Mouse (Mus musculus): ENCODE data around the gene Klc3. TPM values are rescaled to one million over a fixed set of nuclear protein-coding genes. Genes with fewer than 3 reads are reported as not detected.

The Klc3 gene
- polyA plus RNA-seq, 1 experiment from 2014 or later, result 7.5 TPM

GRCm38 (mm10) chr7:19394484-19394883, 9.4 kb downstream of the Klc3 start:
- H3K27ac ChIP-seq (ENCODE audit: low read depth), result no peak overlapping the region

DNA sequence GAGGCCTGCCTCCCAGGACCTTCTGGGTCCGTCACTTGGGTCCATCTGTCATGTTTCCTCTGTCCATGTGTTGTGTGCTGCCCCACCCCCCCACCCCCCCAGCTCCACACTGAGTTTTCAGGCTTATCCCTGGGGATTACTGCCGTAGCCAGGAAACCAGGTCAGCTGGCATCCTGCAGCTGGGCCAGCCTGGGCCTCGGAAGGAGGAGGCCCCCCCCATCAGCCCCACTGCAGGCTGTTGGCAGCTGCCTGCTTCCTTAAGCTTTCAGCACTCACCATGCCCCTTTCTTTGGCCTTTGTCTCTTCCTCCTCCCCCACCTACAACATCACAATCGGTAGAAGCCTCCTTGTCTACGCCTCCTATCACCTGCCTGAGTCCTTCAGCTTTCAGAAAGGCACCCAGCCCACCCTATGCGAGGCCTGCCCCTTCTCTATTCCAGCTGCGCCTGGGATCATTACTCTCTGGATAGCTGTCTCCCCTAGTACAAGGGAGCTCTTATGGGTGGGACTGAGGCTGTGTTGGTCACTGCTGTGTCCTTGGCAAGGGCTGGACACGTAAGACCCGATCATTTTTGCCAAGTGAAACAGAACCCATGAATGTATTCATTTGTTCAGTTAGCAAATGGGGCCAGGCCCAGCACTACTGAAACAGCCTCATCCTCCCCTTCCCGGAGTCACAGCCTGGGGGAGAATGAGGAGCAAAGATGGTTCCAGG, 15.0 kb downstream of the Klc3 start:
- Histone ChIP-seq H3K36me3 (ENCODE audit: insufficient read depth) (peaks cover 95% of the 10 kb centered on the region), H3K9me3 (ENCODE audit: low read depth, low read length) (no peaks in the 10 kb centered on the region), H3K4me2 (no peak overlapping the region), H3K4me1 (ENCODE audit: insufficient read depth) (no peaks in the 10 kb centered on the region), H3K9ac (no peak overlapping the region), H3K4me3 (ENCODE audit: low read depth, low read length) (no peak overlapping the region), H3K27me3 (ENCODE audit: insufficient read depth, low read length) (no peaks in the 10 kb centered on the region), H3K27ac (ENCODE audit: low read depth) (no peak overlapping the region)
- TF ChIP-seq CTCF (IDR thresholded peaks at IDR 0.05; ENCODE audit: low read depth), result no peak
- ATAC-seq (ENCODE audit: insufficient read depth) (no peak), DNase-seq (no peak)
- 75% methylated on average over 10 of the region's 10 CpGs for whole genome bisulfite sequencing

More at GRCm38 (mm10) chr7:19394484-19394883, 9.4 kb downstream of the Klc3 start:
- Histone ChIP-seq H3K9ac (no peak overlapping the region), H3K4me2 (no peak overlapping the region), H3K9me3 (ENCODE audit: low read depth, low read length) (no peaks in the 10 kb centered on the region), H3K4me1 (ENCODE audit: insufficient read depth) (no peaks in the 10 kb centered on the region), H3K36me3 (ENCODE audit: insufficient read depth) (peaks cover 65% of the 10 kb centered on the region), H3K27me3 (ENCODE audit: insufficient read depth, low read length) (peaks cover 4% of the 10 kb centered on the region; the same call in 1 of the 2 replicates), H3K4me3 (ENCODE audit: low read depth, low read length) (no peak overlapping the region)
- no peak for TF ChIP-seq CTCF (IDR thresholded peaks at IDR 0.05; ENCODE audit: low read depth)
- no peak for ATAC-seq (ENCODE audit: insufficient read depth)
- WGBS, result 71% methylated on average over 8 of the region's 8 CpGs
- no peak for DNase-seq

- Histone ChIP-seq H3K36me3 (ENCODE audit: insufficient read depth) (peaks cover 46% of the 10 kb centered on the region), H3K4me1 (ENCODE audit: insufficient read depth) (no peaks in the 10 kb centered on the region; the same call in 1 of the 2 replicates), H3K9ac (no peak overlapping the region), H3K4me3 (ENCODE audit: low read depth, low read length) (no peak overlapping the region), H3K4me2 (peak overlapping the region; percentile 89; the same call in 1 of the 2 replicates), H3K27me3 (ENCODE audit: insufficient read depth, low read length) (no peaks in the 10 kb centered on the region), H3K27ac (ENCODE audit: low read depth) (no peak overlapping the region), H3K9me3 (ENCODE audit: low read depth, low read length) (no peaks in the 10 kb centered on the region)
- ATAC-seq (ENCODE audit: insufficient read depth) (no peak), DNase-seq (no peak)
- no peak for TF ChIP-seq CTCF (IDR thresholded peaks at IDR 0.05; ENCODE audit: low read depth)
- WGBS, result 84% methylated on average over 9 of the region's 9 CpGs
Observed at GRCm38 (mm10) chr7:19383708-19384107, 20.2 kb downstream of the Klc3 start.

- DNase-seq (no peak), ATAC-seq (ENCODE audit: insufficient read depth) (peak; percentile 66)
- 0% methylated on average over 37 of the region's 37 CpGs for WGBS
- Histone ChIP-seq H3K27ac (ENCODE audit: low read depth) (peak overlapping the region; percentile 30; the same call in 1 of the 2 replicates), H3K27me3 (ENCODE audit: insufficient read depth, low read length) (no peaks in the 10 kb centered on the region), H3K4me3 (ENCODE audit: low read depth, low read length) (peak overlapping the region; percentile 74), H3K9ac (peak overlapping the region; percentile 83), H3K9me3 (ENCODE audit: low read depth, low read length) (no peaks in the 10 kb centered on the region), H3K4me1 (ENCODE audit: insufficient read depth) (no peaks in the 10 kb centered on the region; the same call in 1 of the 2 replicates), H3K36me3 (ENCODE audit: insufficient read depth) (peaks cover 41% of the 10 kb centered on the region), H3K4me2 (peak overlapping the region; percentile 89)
- no peak for TF ChIP-seq CTCF (IDR thresholded peaks at IDR 0.05; ENCODE audit: low read depth)
Observed at GRCm38 (mm10) chr7:19382166-19382541, 21.8 kb downstream of the Klc3 start.

- no peak for TF ChIP-seq CTCF (IDR thresholded peaks at IDR 0.05; ENCODE audit: low read depth)
- H3K4me2 ChIP-seq, result peak within 1 kb of the TSS; percentile 89
- H3K4me1 ChIP-seq (ENCODE audit: insufficient read depth), result no peaks in the 10 kb centered on the region; the same call in 1 of the 2 replicates
- WGBS, result 5% methylated on average over 48 of the region's 48 CpGs
- no peaks in the 10 kb centered on the region for H3K27me3 ChIP-seq (ENCODE audit: insufficient read depth, low read length)
- peak within 1 kb of the TSS; percentile 74 for H3K4me3 ChIP-seq (ENCODE audit: low read depth, low read length)
- peaks cover 37% of the 10 kb centered on the region for H3K36me3 ChIP-seq (ENCODE audit: insufficient read depth)
- H3K27ac ChIP-seq (ENCODE audit: low read depth), result peak within 1 kb of the TSS; percentile 30; the same call in 1 of the 2 replicates
- DNase-seq, result peak; percentile 100
- ATAC-seq (ENCODE audit: insufficient read depth), result peak; percentile 98
- peak within 1 kb of the TSS; percentile 83 for H3K9ac ChIP-seq
- no peaks in the 10 kb centered on the region for H3K9me3 ChIP-seq (ENCODE audit: low read depth, low read length)
Observed at GRCm38 (mm10) chr7:19381377-19382165, 22.3 kb downstream of the Klc3 start, which contains the start of gene Ercc2. Gene Ercc2 (plus strand): TSS chr7:19382010.

- H3K27me3 ChIP-seq (ENCODE audit: insufficient read depth, low read length), result no peaks in the 10 kb centered on the region
- H3K36me3 ChIP-seq (ENCODE audit: insufficient read depth), result peaks cover 13% of the 10 kb centered on the region; the same call in 1 of the 2 replicates
- no peaks in the 10 kb centered on the region; the same call in 1 of the 2 replicates for H3K4me1 ChIP-seq (ENCODE audit: insufficient read depth)
- H3K27ac ChIP-seq (ENCODE audit: low read depth), result no peak overlapping the region
- no peak overlapping the region for H3K9ac ChIP-seq
- no peak for TF ChIP-seq CTCF (IDR thresholded peaks at IDR 0.05; ENCODE audit: low read depth)
- ATAC-seq (ENCODE audit: insufficient read depth), result no peak
- H3K4me3 ChIP-seq (ENCODE audit: low read depth, low read length), result no peak overlapping the region
- DNase-seq, result no peak
- 72% methylated on average over 8 of the region's 8 CpGs for WGBS
- no peaks in the 10 kb centered on the region for H3K9me3 ChIP-seq (ENCODE audit: low read depth, low read length)
- H3K4me2 ChIP-seq, result no peak overlapping the region
Observed at GRCm38 (mm10) chr7:19378049-19378448, 25.9 kb downstream of the Klc3 start.

GRCm38 (mm10) chr7:19376019-19376418, 27.9 kb downstream of the Klc3 start:
- Histone ChIP-seq H3K4me1 (ENCODE audit: insufficient read depth) (no peaks in the 10 kb centered on the region), H3K36me3 (ENCODE audit: insufficient read depth) (peaks cover 13% of the 10 kb centered on the region; the same call in 1 of the 2 replicates), H3K9me3 (ENCODE audit: low read depth, low read length) (no peaks in the 10 kb centered on the region), H3K27ac (ENCODE audit: low read depth) (no peak overlapping the region), H3K4me3 (ENCODE audit: low read depth, low read length) (no peak overlapping the region), H3K9ac (no peak overlapping the region), H3K4me2 (no peak overlapping the region), H3K27me3 (ENCODE audit: insufficient read depth, low read length) (no peaks in the 10 kb centered on the region)
- TF ChIP-seq CTCF (IDR thresholded peaks at IDR 0.05; ENCODE audit: low read depth), result no peak
- 65% methylated on average over 4 of the region's 4 CpGs for WGBS
- ATAC-seq (ENCODE audit: insufficient read depth), result no peak
- no peak for DNase-seq
